Mouse (Mus musculus) neural tube, embryonic 13.5 days (tissue): ENCODE results near the gene Ptpn12. TPM values are rescaled to one million over a fixed set of nuclear protein-coding genes. Genes with fewer than 3 reads are reported as not detected.
A peak's percentile ranks its signal among the peaks of the same experiment; 100 is the strongest.

ENCODE experiments used
- ATAC-seq: fragments of 200-750 bp; cut with Nextera tagmentation; 2 replicates; pipeline ENCODE4 v1.8.0; 2017; ENCODE audit warnings: low read depth, mild to moderate bottlenecking, moderate TSS enrichment, moderate library complexity
- H3K27ac ChIP-seq: fragments of 300-500 bp; sonication (generic); replicated peaks from 2 replicates; pipeline ENCODE4 v1.5.1; 2015; ENCODE audit warnings: moderate library complexity, mild to moderate bottlenecking, inconsistent platforms
- H3K27me3 ChIP-seq: fragments of 300-500 bp; sonication (generic); 2 replicates; pipeline ENCODE4 v1.6.1; 2015; ENCODE audit warnings: mild to moderate bottlenecking, inconsistent platforms
- H3K36me3 ChIP-seq: fragments of 300-500 bp; sonication (generic); 2 replicates; pipeline ENCODE4 v1.6.1; 2015; ENCODE audit warnings: mild to moderate bottlenecking, inconsistent platforms
- H3K4me1 ChIP-seq: fragments of 300-500 bp; sonication (generic); replicated peaks from 2 replicates; pipeline ENCODE4 v1.6.1; 2015; ENCODE audit warnings: inconsistent platforms
- H3K4me2 ChIP-seq: fragments of 300-500 bp; sonication (generic); 2 replicates; pipeline ENCODE4 v1.6.1; 2015; ENCODE audit warnings: inconsistent platforms, mild to moderate bottlenecking, moderate library complexity
- H3K4me3 ChIP-seq: fragments of 300-500 bp; sonication (generic); 2 replicates; pipeline ENCODE4 v1.5.1; 2015; ENCODE audit warnings: mild to moderate bottlenecking, inconsistent platforms
- H3K9ac ChIP-seq: fragments of 300-500 bp; sonication (generic); 2 replicates; pipeline ENCODE4 v1.6.1; 2015; ENCODE audit warnings: moderate library complexity, mild to moderate bottlenecking, inconsistent platforms
- H3K9me3 ChIP-seq: fragments of 300-500 bp; sonication (generic); 2 replicates; pipeline ENCODE4 v1.6.1; 2016; ENCODE audit warnings: inconsistent platforms
- WGBS: fragments of 180-500 bp; shearing (Covaris S2); methylation state at CpG from one replicate; pipeline ENCODE4 v1.1.7; 2015; 5-methylcytosine and 5-hydroxymethylcytosine counted together
- polyA plus RNA-seq: library from polyadenylated mRNA; unstranded; fragments of >200 nt; fragmentation: Nextera tagmentation; extraction: Ambion mirVana; gene quantifications from 2 replicates; pipeline ENCODE4 v1.2.1, GENCODE M21; 2015

Gene Ptpn12
- polyA plus RNA-seq, 1 experiment from 2014 or later: 24.9 TPM

GRCm38 (mm10) chr5:21001622-21002315 lies 53.9 kb downstream of the Ptpn12 start:
- Histone ChIP-seq H3K27ac (no peak overlapping the region), H3K9me3 (0 out of 2 replicates have a peak, but pooled peaks cover 7% of the 10 kb centered on the region), H3K4me3 (no peak overlapping the region), H3K4me2 (no peak overlapping the region), H3K4me1 (no peaks in the 10 kb centered on the region), H3K36me3 (peaks cover 87% of the 10 kb centered on the region), H3K9ac (no peak overlapping the region), H3K27me3 (no peaks in the 10 kb centered on the region)
- no peak for ATAC-seq
- WGBS: 97% methylated on average over 10 of the region's 10 CpGs

- H3K36me3 ChIP-seq: peaks cover 94% of the 10 kb centered on the region
- no peak overlapping the region for H3K9ac ChIP-seq
- no peak overlapping the region for H3K4me3 ChIP-seq
- H3K27me3 ChIP-seq: no peaks in the 10 kb centered on the region
- H3K9me3 ChIP-seq: 0 out of 2 replicates have a peak, but pooled peaks cover 7% of the 10 kb centered on the region
- no peaks in the 10 kb centered on the region for H3K4me1 ChIP-seq
- WGBS: 96% methylated on average over 6 of the region's 6 CpGs
- no peak overlapping the region for H3K27ac ChIP-seq
- H3K4me2 ChIP-seq: no peak overlapping the region
- ATAC-seq: no peak
Measured at GRCm38 (mm10) chr5:20998427-20998826, 57.3 kb downstream of the Ptpn12 start.

GRCm38 (mm10) chr5:20997555-20997954 lies 58.2 kb downstream of the Ptpn12 start:
- Histone ChIP-seq H3K27ac (no peak overlapping the region), H3K9me3 (0 out of 2 replicates have a peak, but pooled peaks cover 7% of the 10 kb centered on the region), H3K4me2 (no peak overlapping the region), H3K9ac (no peak overlapping the region), H3K36me3 (peaks cover 86% of the 10 kb centered on the region), H3K4me3 (no peak overlapping the region), H3K27me3 (no peaks in the 10 kb centered on the region), H3K4me1 (no peaks in the 10 kb centered on the region)
- no peak for ATAC-seq
- WGBS: 94% methylated on average over 6 of the region's 6 CpGs

GRCm38 (mm10) chr5:20990062-20990809 lies 65.5 kb downstream of the Ptpn12 start:
- H3K36me3 ChIP-seq: peaks cover 72% of the 10 kb centered on the region
- whole genome bisulfite sequencing: 96% methylated on average over 8 of the region's 8 CpGs
- ATAC-seq: no peak

GRCm38 (mm10) chr5:20986271-20986670 lies 69.4 kb downstream of the Ptpn12 start:
- H3K36me3 ChIP-seq: peaks cover 57% of the 10 kb centered on the region
- 96% methylated on average over 8 of the region's 8 CpGs for WGBS

More at GRCm38 (mm10) chr5:20990062-20990809, 65.5 kb downstream of the Ptpn12 start:
- H3K4me3 ChIP-seq: no peak overlapping the region
- no peak overlapping the region for H3K9ac ChIP-seq
- H3K4me2 ChIP-seq: no peak overlapping the region
- H3K27ac ChIP-seq: no peak overlapping the region
- H3K9me3 ChIP-seq: no peaks in the 10 kb centered on the region
- no peaks in the 10 kb centered on the region for H3K27me3 ChIP-seq
- H3K4me1 ChIP-seq: no peaks in the 10 kb centered on the region

GRCm38 (mm10) chr5:20983505-20983904 lies 72.2 kb downstream of the Ptpn12 start:
- no peak for ATAC-seq
- Histone ChIP-seq H3K9me3 (no peaks in the 10 kb centered on the region), H3K4me1 (no peaks in the 10 kb centered on the region), H3K4me2 (no peak overlapping the region), H3K4me3 (no peak overlapping the region), H3K27me3 (no peaks in the 10 kb centered on the region), H3K36me3 (peaks cover 32% of the 10 kb centered on the region), H3K9ac (no peak overlapping the region), H3K27ac (no peak overlapping the region)

More at GRCm38 (mm10) chr5:20986271-20986670, 69.4 kb downstream of the Ptpn12 start:
- Histone ChIP-seq H3K4me2 (no peak overlapping the region), H3K27me3 (no peaks in the 10 kb centered on the region), H3K4me1 (no peaks in the 10 kb centered on the region), H3K4me3 (no peak overlapping the region), H3K9me3 (no peaks in the 10 kb centered on the region), H3K9ac (no peak overlapping the region), H3K27ac (no peak overlapping the region)
- no peak for ATAC-seq

- Histone ChIP-seq H3K9ac (no peak overlapping the region), H3K27ac (no peak overlapping the region), H3K27me3 (no peaks in the 10 kb centered on the region), H3K9me3 (no peaks in the 10 kb centered on the region), H3K36me3 (no peaks in the 10 kb centered on the region), H3K4me1 (0 out of 2 replicates have a peak, but pooled peaks cover 4% of the 10 kb centered on the region), H3K4me2 (no peak overlapping the region), H3K4me3 (no peak overlapping the region)
- ATAC-seq: no peak
- 79% methylated on average over 4 of the region's 4 CpGs for WGBS
Measured at GRCm38 (mm10) chr5:20974690-20975089, 81.0 kb downstream of the Ptpn12 start.

- H3K27ac ChIP-seq: no peak overlapping the region
- no peaks in the 10 kb centered on the region for H3K27me3 ChIP-seq
- 0 out of 2 replicates have a peak, but pooled peaks cover 4% of the 10 kb centered on the region for H3K4me1 ChIP-seq
- no peak overlapping the region for H3K4me3 ChIP-seq
- H3K9ac ChIP-seq: no peak overlapping the region
- no peak overlapping the region for H3K4me2 ChIP-seq
- no peak for ATAC-seq
- no peaks in the 10 kb centered on the region for H3K9me3 ChIP-seq
- no peaks in the 10 kb centered on the region for H3K36me3 ChIP-seq
- WGBS: 5% methylated on average over 6 of the region's 7 CpGs
Measured at GRCm38 (mm10) chr5:20973999-20974398, 81.7 kb downstream of the Ptpn12 start.

GRCm38 (mm10) chr5:20973069-20973468 lies 82.6 kb downstream of the Ptpn12 start:
- no peak overlapping the region for H3K4me2 ChIP-seq
- no peak overlapping the region for H3K9ac ChIP-seq
- 57% methylated on average over 5 of the region's 5 CpGs for WGBS

GRCm38 (mm10) chr5:20968963-20969362 lies 86.7 kb downstream of the Ptpn12 start:
- H3K9ac ChIP-seq: no peak overlapping the region
- H3K4me2 ChIP-seq: no peak overlapping the region
- no peak for ATAC-seq
- no peak overlapping the region for H3K4me3 ChIP-seq
- H3K27ac ChIP-seq: no peak overlapping the region
- no peaks in the 10 kb centered on the region for H3K36me3 ChIP-seq
- H3K9me3 ChIP-seq: no peaks in the 10 kb centered on the region
- no peaks in the 10 kb centered on the region for H3K27me3 ChIP-seq
- 0 out of 2 replicates have a peak, but pooled peaks cover 10% of the 10 kb centered on the region for H3K4me1 ChIP-seq
- WGBS: 65% methylated on average over 9 of the region's 9 CpGs

More at GRCm38 (mm10) chr5:20973069-20973468, 82.6 kb downstream of the Ptpn12 start:
- H3K27ac ChIP-seq: no peak overlapping the region
- no peaks in the 10 kb centered on the region for H3K9me3 ChIP-seq
- no peaks in the 10 kb centered on the region for H3K27me3 ChIP-seq
- H3K4me1 ChIP-seq: 0 out of 2 replicates have a peak, but pooled peaks cover 10% of the 10 kb centered on the region
- no peaks in the 10 kb centered on the region for H3K36me3 ChIP-seq
- no peak for ATAC-seq
- H3K4me3 ChIP-seq: no peak overlapping the region

GRCm38 (mm10) chr5:20968493-20968892 lies 87.2 kb downstream of the Ptpn12 start:
- H3K27me3 ChIP-seq: no peaks in the 10 kb centered on the region
- 0 out of 2 replicates have a peak, but pooled peaks cover 6% of the 10 kb centered on the region for H3K4me1 ChIP-seq
- no peak overlapping the region for H3K9ac ChIP-seq
- no peak overlapping the region for H3K4me3 ChIP-seq
- no peaks in the 10 kb centered on the region for H3K36me3 ChIP-seq
- 71% methylated on average over 9 of the region's 9 CpGs for WGBS
- H3K27ac ChIP-seq: no peak overlapping the region
- ATAC-seq: no peak
- no peak overlapping the region for H3K4me2 ChIP-seq
- H3K9me3 ChIP-seq: no peaks in the 10 kb centered on the region

GRCm38 (mm10) chr5:20967942-20968341 lies 87.8 kb downstream of the Ptpn12 start:
- Histone ChIP-seq H3K27me3 (no peaks in the 10 kb centered on the region), H3K36me3 (no peaks in the 10 kb centered on the region), H3K9ac (no peak overlapping the region), H3K4me2 (no peak overlapping the region), H3K27ac (0 out of 2 replicates have a peak overlapping the region, but pooled peaks have one; percentile 6), H3K9me3 (no peaks in the 10 kb centered on the region), H3K4me1 (0 out of 2 replicates have a peak, but pooled peaks cover 6% of the 10 kb centered on the region), H3K4me3 (no peak overlapping the region)
- 54% methylated on average over 4 of the region's 4 CpGs for WGBS
- peak; percentile 78 for ATAC-seq
